Mouse (Mus musculus) T-helper 17 cell (primary cell): ENCODE measurements around the gene Gm21970.

ENCODE experiments used
- in situ Hi-C, 2 experiments: fragments of 300-600 bp; cut with MboI, MseI; formaldehyde crosslinking; loops; 1 replicate in 1 of 2; 2 replicates in 1 of 2; pipeline ENCODE4 v1.15.1; 2025; ENCODE audit warnings: high pct_unique_total_duplicates in 2 of 2

Gene Gm21970

GRCm38 (mm10) chr16:91367066-91367465, 24.5 kb upstream of the Gm21970 start:
- in situ Hi-C loops, result loop anchor here in 1 of 2 experiments (10.0 kb wide), 1 partner anchor 128 kb away; no protein-coding TSS in a partner anchor

- in situ Hi-C loops, result no loop called here
Observed at GRCm38 (mm10) chr16:91372577-91373472, 18.7 kb upstream of the Gm21970 start, which contains the start of gene Ifnar2. TSS of gene Ifnar2 (plus strand) at chr16:91372783.

- in situ Hi-C loops, result no loop called here
Observed at GRCm38 (mm10) chr16:91373473-91374252, 17.9 kb upstream of the Gm21970 start.

- in situ Hi-C loops, result no loop called here
Observed at GRCm38 (mm10) chr16:91374253-91374634, 17.3 kb upstream of the Gm21970 start.

- in situ Hi-C loops, result no loop called here
Observed at GRCm38 (mm10) chr16:91376701-91377100, 14.8 kb upstream of the Gm21970 start.

GRCm38 (mm10) chr16:91378431-91378986, 13.0 kb upstream of the Gm21970 start:
- in situ Hi-C loops, result no loop called here

GRCm38 (mm10) chr16:91378991-91379390, 12.5 kb upstream of the Gm21970 start:
- in situ Hi-C loops, result no loop called here

GRCm38 (mm10) chr16:91379412-91379811, 12.1 kb upstream of the Gm21970 start:
- in situ Hi-C loops, result no loop called here

GRCm38 (mm10) chr16:91380151-91380550, 11.4 kb upstream of the Gm21970 start:
- in situ Hi-C loops, result no loop called here

- in situ Hi-C loops, result no loop called here
Observed at GRCm38 (mm10) chr16:91381606-91382005, 9.9 kb upstream of the Gm21970 start.

GRCm38 (mm10) chr16:91382261-91382790, 9.2 kb upstream of the Gm21970 start:
- in situ Hi-C loops, result no loop called here

- in situ Hi-C loops, result no loop called here
Observed at GRCm38 (mm10) chr16:91384221-91384620, 7.3 kb upstream of the Gm21970 start.

- in situ Hi-C loops, result no loop called here
Observed at GRCm38 (mm10) chr16:91385621-91386020, 5.9 kb upstream of the Gm21970 start.

GRCm38 (mm10) chr16:91386419-91387120, 5.0 kb upstream of the Gm21970 start:
- in situ Hi-C loops, result no loop called here

- in situ Hi-C loops, result no loop called here
Observed at GRCm38 (mm10) chr16:91387121-91387486, 4.4 kb upstream of the Gm21970 start.

- in situ Hi-C loops, result no loop called here
Observed at GRCm38 (mm10) chr16:91390100-91390499, 1.4 kb upstream of the Gm21970 start.

GRCm38 (mm10) chr16:91394826-91395410, 3.4 kb downstream of the Gm21970 start:
- in situ Hi-C loops, result loop anchor here in 1 of 2 experiments (5.0 kb wide), 1 partner anchor 33 kb away; no protein-coding TSS in a partner anchor

GRCm38 (mm10) chr16:91395633-91396392, 4.3 kb downstream of the Gm21970 start:
- in situ Hi-C loops, result loop anchor here in 1 of 2 experiments (5.0 kb wide), 1 partner anchor 34 kb away; no protein-coding TSS in a partner anchor

GRCm38 (mm10) chr16:91396844-91397537, 5.5 kb downstream of the Gm21970 start:
- in situ Hi-C loops, result loop anchor here in 1 of 2 experiments (5.0 kb wide), 1 partner anchor 35 kb away; no protein-coding TSS in a partner anchor
